24 mouse cellular contexts compared by ENCODE assay signal in the genomic region with DNA sequence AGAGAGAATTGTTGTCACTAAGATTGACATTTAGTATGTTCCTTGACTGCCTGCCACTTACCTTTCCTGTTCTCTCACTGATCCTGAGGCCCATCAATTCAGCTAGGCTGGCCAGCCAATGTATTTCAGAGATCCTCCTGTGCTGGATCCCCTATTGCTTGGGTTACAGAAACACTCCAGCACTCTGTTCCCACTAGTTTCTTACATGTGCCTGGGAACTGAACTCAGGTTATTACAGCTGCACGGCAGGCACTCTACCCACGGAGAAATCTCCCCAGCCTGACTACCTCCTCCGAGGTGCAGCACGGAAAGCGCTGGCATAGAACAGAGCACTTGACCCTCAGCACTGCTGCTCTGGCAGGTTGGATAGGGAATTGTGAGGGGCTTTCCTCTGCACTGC. TPM values are rescaled to one million over a fixed set of nuclear protein-coding genes. Genes with fewer than 3 reads are reported as not detected.
DNase-seq lines count a peak whose midpoint lies in the region; ATAC-seq and TF ChIP-seq lines count a peak whose summit lies in the region.
"Had no signal": no experiment of that assay in that cellular context is flagged by ENCODE, and none has a peak within 500 bp of the region (broad histone marks: within the 10 kb centered on the region; RNA-seq: fewer than 3 reads in every experiment).

No protein-coding gene starts in this region.

- no peak for TF ChIP-seq EP300 in heart, postnatal 0 days (IDR thresholded peaks at IDR 0.05; ENCODE audit: low read depth)

- H3K9me3 ChIP-seq in heart, embryonic 11.5 days (replicated peaks; ENCODE audit: control insufficient read depth, low read length) = no peaks in the 10 kb centered on the region
- H3K9me3 ChIP-seq in heart, postnatal 0 days (replicated peaks; ENCODE audit: control insufficient read depth, low read length) = no peaks in the 10 kb centered on the region
- no peaks in the 10 kb centered on the region for H3K9me3 ChIP-seq in embryonic facial prominence, embryonic 12.5 days
- H3K9me3 ChIP-seq: embryonic facial prominence, embryonic 13.5 days; liver, embryonic 15.5 days; lung, embryonic 15.5 days; midbrain, embryonic 10.5 days; neural tube, embryonic 15.5 days had no signal

- no peak for ATAC-seq in heart, embryonic 11.5 days (replicated peaks; ENCODE audit: insufficient number of reproducible peaks, low FRiP score, low TSS enrichment)
- ATAC-seq in heart, postnatal 0 days (ENCODE audit: insufficient read depth, low read depth) = no peak
- ATAC-seq in embryonic facial prominence, embryonic 12.5 days (ENCODE audit: insufficient number of reproducible peaks, insufficient read depth, low FRiP score, low TSS enrichment) = no peak

- DNase-seq in heart, postnatal 25 days (ENCODE audit: low spot score) = no peak
- no peak for DNase-seq in heart, postnatal 0 days (ENCODE audit: low spot score)
- no peak for DNase-seq in heart, postnatal 14 days
- DNase-seq in urinary bladder, postnatal 36 days (ENCODE audit: low spot score in 2 of 2) = no peak
- DNase-seq: adrenal gland, adult 2 months; cerebellum, adult 11-12 months; cerebellum, postnatal 10 days; gastrocnemius, postnatal 36 days; kidney, adult 18-20 months; left cerebral cortex, postnatal 4 days; liver; right cerebral cortex, adult 18-20 months; right cerebral cortex, postnatal 4 days; thymus, postnatal 14 days had no signal

- H3K79me2 ChIP-seq in macrophage (ENCODE audit: inconsistent target) = peaks cover 77% of the 10 kb centered on the region

- H3K4me1 ChIP-seq in heart, embryonic 11.5 days (ENCODE audit: control insufficient read depth, insufficient read depth, low read length) = peaks cover 34% of the 10 kb centered on the region
- H3K4me1 ChIP-seq in heart, postnatal 0 days (ENCODE audit: control insufficient read depth, insufficient read depth) = peaks cover 56% of the 10 kb centered on the region
- H3K4me1 ChIP-seq in embryonic facial prominence, embryonic 12.5 days = peaks cover 9% of the 10 kb centered on the region
- H3K4me1 ChIP-seq: liver, embryonic 15.5 days; neural tube, embryonic 15.5 days had no signal

- no peak overlapping the region for H3K4me3 ChIP-seq in heart, embryonic 11.5 days (ENCODE audit: low read depth, low read length)
- H3K4me3 ChIP-seq in heart, postnatal 0 days (ENCODE audit: low read depth, low read length) = no peak overlapping the region
- H3K4me3 ChIP-seq in embryonic facial prominence, embryonic 12.5 days = no peak overlapping the region
- H3K4me3 ChIP-seq in macrophage (ENCODE audit: inconsistent target) = no peak overlapping the region
- H3K4me3 ChIP-seq: embryonic facial prominence, embryonic 13.5 days; liver, embryonic 15.5 days; lung, embryonic 15.5 days; midbrain, embryonic 10.5 days; neural tube, embryonic 15.5 days had no signal

- TF ChIP-seq CTCF in heart, postnatal 0 days (IDR thresholded peaks at IDR 0.05; ENCODE audit: low read depth) = no peak

- H3K27ac ChIP-seq in heart, embryonic 11.5 days (ENCODE audit: low read depth, low read length) = peak overlapping the region; percentile 73
- peak overlapping the region; percentile 72 for H3K27ac ChIP-seq in heart, postnatal 0 days (ENCODE audit: low read depth)
- H3K27ac ChIP-seq in embryonic facial prominence, embryonic 12.5 days = peak overlapping the region; percentile 50; the same call in 1 of the 2 replicates
- H3K27ac ChIP-seq in macrophage = peak overlapping the region; percentile 58
- H3K27ac ChIP-seq: hindbrain, postnatal 0 days; kidney, postnatal 0 days; liver, embryonic 15.5 days; lung, embryonic 15.5 days; midbrain, embryonic 10.5 days; neural tube, embryonic 15.5 days had no signal

- H3K36me3 ChIP-seq in heart, embryonic 11.5 days (ENCODE audit: control insufficient read depth, insufficient read depth, low read length) = 0 out of 2 replicates have a peak, but pooled peaks cover 9% of the 10 kb centered on the region
- H3K36me3 ChIP-seq in heart, postnatal 0 days (replicated peaks; ENCODE audit: control insufficient read depth, insufficient read depth, low read length) = peaks cover 59% of the 10 kb centered on the region
- no peaks in the 10 kb centered on the region for H3K36me3 ChIP-seq in embryonic facial prominence, embryonic 12.5 days
- peaks cover 26% of the 10 kb centered on the region for H3K36me3 ChIP-seq in macrophage (ENCODE audit: inconsistent target)

- peak overlapping the region; percentile 31; the same call in 1 of the 2 replicates for H3K4me2 ChIP-seq in heart, embryonic 11.5 days
- H3K4me2 ChIP-seq in heart, postnatal 0 days (ENCODE audit: low read depth, low read length) = no peak overlapping the region
- H3K4me2 ChIP-seq in embryonic facial prominence, embryonic 12.5 days (replicated peaks) = no peak overlapping the region
- H3K4me2 ChIP-seq: embryonic facial prominence, embryonic 13.5 days; liver, embryonic 15.5 days; lung, embryonic 15.5 days; neural tube, embryonic 15.5 days had no signal

- H3K9ac ChIP-seq in heart, embryonic 11.5 days (ENCODE audit: low read depth, low read length) = peak overlapping the region; percentile 61; the same call in 1 of the 2 replicates
- no peak overlapping the region for H3K9ac ChIP-seq in heart, postnatal 0 days (replicated peaks; ENCODE audit: low read depth, low read length)
- no peak overlapping the region for H3K9ac ChIP-seq in embryonic facial prominence, embryonic 12.5 days
- H3K9ac ChIP-seq: embryonic facial prominence, embryonic 13.5 days; liver, embryonic 15.5 days; lung, embryonic 15.5 days; neural tube, embryonic 15.5 days had no signal

- WGBS in heart, embryonic 11.5 days (ENCODE audit: insufficient replicate concordance) = 64% methylated on average over 5 of the region's 5 CpGs
- WGBS in heart, postnatal 0 days = 40% methylated on average over 5 of the region's 5 CpGs
- 67% methylated on average over 5 of the region's 5 CpGs for WGBS in embryonic facial prominence, embryonic 12.5 days
- WGBS in macrophage (ENCODE audit: missing documents) = 97% methylated on average over 5 of the region's 5 CpGs

- no peaks in the 10 kb centered on the region for H3K27me3 ChIP-seq in heart, embryonic 11.5 days (ENCODE audit: control insufficient read depth, insufficient read depth, low read length)
- H3K27me3 ChIP-seq in heart, postnatal 0 days (ENCODE audit: control insufficient read depth, insufficient read depth, low read length) = no peaks in the 10 kb centered on the region
- no peaks in the 10 kb centered on the region for H3K27me3 ChIP-seq in embryonic facial prominence, embryonic 12.5 days
- H3K27me3 ChIP-seq: embryonic facial prominence, embryonic 13.5 days; liver, embryonic 15.5 days; lung, embryonic 15.5 days; neural tube, embryonic 15.5 days had no signal

- intact Hi-C loops in heart, postnatal 25 days (cut with DNase I) = no loop called here
- intact Hi-C loops in heart, postnatal 14 days (cut with DNase I) = no loop called here

RNA-seq across cellular contexts. Expression of gene Gyg, which starts 7.5 kb away (rescaled TPM):
- polyA plus RNA-seq in heart, embryonic 11.5 days (2014; fragmentation: Nextera tagmentation; extraction: Ambion mirVana) = 797 and 836 TPM in 2 replicates
- 100 to 1,000 TPM; 145 to 158 TPM for total RNA-seq in heart, postnatal 25 days (2021)
- total RNA-seq in heart, postnatal 0 days (2014; rRNA removed; ENCODE audit: low replicate concordance) = 237 and 317 TPM in 2 replicates
- 338 and 340 TPM in 2 replicates for polyA plus RNA-seq in heart, postnatal 0 days (2015; fragmentation: Nextera tagmentation; extraction: Ambion mirVana)
- 100 to 1,000 TPM; 135 to 136 TPM for total RNA-seq in heart, postnatal 14 days (2021)
- polyA plus RNA-seq in embryonic facial prominence, embryonic 12.5 days (2016; fragmentation: Nextera tagmentation; extraction: Ambion mirVana) = 36.6 and 40.1 TPM in 2 replicates
- 100 to 1,000 TPM in 1 of 26 experiments, 10 to 100 TPM in 20, 1 to 10 TPM in 5; 6.5 to 108 (median 32.4) TPM for total RNA-seq in macrophage (2018; cell fraction: chromatin; rRNA removed)
- 100 to 1,000 TPM; 136 to 602 (median 268) TPM for total RNA-seq in macrophage (2018; cell fraction: cytosol; rRNA removed)
- total RNA-seq in macrophage (2018; cell fraction: nucleus; rRNA removed) = 100 to 1,000 TPM in 4 of 26 experiments, 10 to 100 TPM in 22; 46.9 to 207 (median 71.1) TPM
- 182 to 514 TPM (median 443 TPM) in 3 replicates for polyA plus RNA-seq in macrophage (2018)
